Mouse (Mus musculus): ENCODE data around the gene Celf3. TPM values are rescaled to one million over a fixed set of nuclear protein-coding genes. Genes with fewer than 3 reads are reported as not detected.

Gene Celf3
- polyA plus RNA-seq, 1 experiment from 2014 or later: 0.80 TPM

DNA sequence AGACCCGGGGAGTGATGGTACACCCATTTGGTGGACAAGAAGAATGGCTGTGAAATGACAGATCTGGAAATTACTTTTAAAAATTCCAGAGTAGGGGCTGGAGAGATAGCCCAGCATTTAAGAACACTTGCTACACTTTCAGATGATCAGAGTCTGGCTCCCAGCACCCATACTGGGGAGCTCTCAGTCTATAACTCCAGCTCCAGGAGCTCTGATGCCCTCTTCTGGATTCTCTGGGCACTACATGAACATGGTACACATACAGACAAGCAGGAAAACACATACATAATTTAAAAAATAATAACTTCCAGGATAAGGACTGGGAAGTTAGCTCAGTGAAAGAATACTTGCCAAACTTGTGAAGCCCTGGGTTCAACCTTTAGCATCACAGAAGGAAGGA is 28.6 kb downstream of the Celf3 start:
- H3K27ac ChIP-seq (ENCODE audit: low read length): no peak overlapping the region
- H3K9ac ChIP-seq (replicated peaks; ENCODE audit: low read depth): no peak overlapping the region
- ATAC-seq (no peak), DNase-seq (ENCODE audit: low spot score) (no peak)
- H3K9me3 ChIP-seq (ENCODE audit: low read length): no peaks in the 10 kb centered on the region
- no peak overlapping the region for H3K4me2 ChIP-seq (replicated peaks; ENCODE audit: low read depth, low read length)
- no peaks in the 10 kb centered on the region; the same call in none of the 2 replicates for H3K36me3 ChIP-seq (ENCODE audit: insufficient read depth, low read length)
- TF ChIP-seq EP300 (IDR thresholded peaks at IDR 0.05) (no peak), CTCF (IDR thresholded peaks at IDR 0.05) (peak; percentile 47)
- no peaks in the 10 kb centered on the region for H3K4me1 ChIP-seq (ENCODE audit: insufficient read depth, low read depth, low read length)
- 96% methylated on average over 1 of the region's 1 CpGs for WGBS
- H3K27me3 ChIP-seq (replicated peaks; ENCODE audit: insufficient read depth, low read length): no peaks in the 10 kb centered on the region
- H3K4me3 ChIP-seq (ENCODE audit: low read depth, low read length): no peak overlapping the region

- Histone ChIP-seq H3K4me1 (ENCODE audit: insufficient read depth, low read depth, low read length) (no peaks in the 10 kb centered on the region), H3K36me3 (ENCODE audit: insufficient read depth, low read length) (peaks cover 10% of the 10 kb centered on the region; the same call in 1 of the 2 replicates), H3K27me3 (replicated peaks; ENCODE audit: insufficient read depth, low read length) (no peaks in the 10 kb centered on the region), H3K9ac (replicated peaks; ENCODE audit: low read depth) (no peak overlapping the region), H3K4me2 (replicated peaks; ENCODE audit: low read depth, low read length) (no peak overlapping the region), H3K4me3 (ENCODE audit: low read depth, low read length) (no peak overlapping the region), H3K27ac (ENCODE audit: low read length) (no peak overlapping the region), H3K9me3 (ENCODE audit: low read length) (no peaks in the 10 kb centered on the region)
- DNase-seq (ENCODE audit: low spot score) (no peak), ATAC-seq (no peak)
- 71% methylated on average over 2 of the region's 2 CpGs for WGBS
- TF ChIP-seq CTCF (IDR thresholded peaks at IDR 0.05) (no peak), EP300 (IDR thresholded peaks at IDR 0.05) (no peak)
These were observed 48.6 kb downstream of the Celf3 start for GRCm38 (mm10) chr3:94526731-94527130.

- Histone ChIP-seq H3K4me2 (replicated peaks; ENCODE audit: low read depth, low read length) (no peak overlapping the region), H3K4me1 (ENCODE audit: insufficient read depth, low read depth, low read length) (no peaks in the 10 kb centered on the region), H3K36me3 (ENCODE audit: insufficient read depth, low read length) (no peaks in the 10 kb centered on the region), H3K4me3 (ENCODE audit: low read depth, low read length) (no peak overlapping the region), H3K27me3 (replicated peaks; ENCODE audit: insufficient read depth, low read length) (no peaks in the 10 kb centered on the region), H3K27ac (ENCODE audit: low read length) (no peak overlapping the region), H3K9me3 (ENCODE audit: low read length) (no peaks in the 10 kb centered on the region), H3K9ac (replicated peaks; ENCODE audit: low read depth) (no peak overlapping the region)
- DNase-seq (ENCODE audit: low spot score) (peak; percentile 66), ATAC-seq (no peak)
- peak; percentile 74 for TF ChIP-seq CTCF (IDR thresholded peaks at IDR 0.05)
- no peak for TF ChIP-seq EP300 (IDR thresholded peaks at IDR 0.05)
These were observed 55.9 kb downstream of the Celf3 start for GRCm38 (mm10) chr3:94533968-94534367.

DNA sequence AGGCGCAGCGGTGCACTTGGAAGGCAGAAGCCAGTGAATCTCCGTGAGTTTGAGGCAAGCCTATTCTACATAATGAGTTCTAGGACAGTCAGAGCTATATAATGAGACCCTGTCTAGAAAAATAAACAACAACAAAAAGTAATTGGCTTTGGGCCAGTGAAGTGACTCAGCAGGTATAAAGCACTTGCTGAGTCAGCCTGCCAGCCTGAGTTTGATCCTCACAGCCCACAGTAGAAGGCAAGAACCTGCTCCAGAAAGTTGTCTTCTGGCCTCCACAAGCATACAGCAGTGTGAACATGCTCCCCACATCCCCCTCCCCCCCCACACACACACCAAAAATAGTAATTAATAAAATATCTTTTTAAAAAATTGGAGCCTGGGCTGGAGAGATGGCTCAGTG is 59.1 kb downstream of the Celf3 start:
- Histone ChIP-seq H3K4me1 (ENCODE audit: insufficient read depth, low read depth, low read length) (no peaks in the 10 kb centered on the region), H3K4me2 (replicated peaks; ENCODE audit: low read depth, low read length) (no peak overlapping the region), H3K27ac (ENCODE audit: low read length) (no peak overlapping the region), H3K27me3 (replicated peaks; ENCODE audit: insufficient read depth, low read length) (no peaks in the 10 kb centered on the region), H3K9me3 (ENCODE audit: low read length) (no peaks in the 10 kb centered on the region), H3K4me3 (ENCODE audit: low read depth, low read length) (no peak overlapping the region), H3K36me3 (ENCODE audit: insufficient read depth, low read length) (no peaks in the 10 kb centered on the region), H3K9ac (replicated peaks; ENCODE audit: low read depth) (no peak overlapping the region)
- ATAC-seq (no peak), DNase-seq (ENCODE audit: low spot score) (no peak)
- WGBS: 93% methylated on average over 3 of the region's 3 CpGs
- TF ChIP-seq CTCF (IDR thresholded peaks at IDR 0.05): no peak
- TF ChIP-seq EP300 (IDR thresholded peaks at IDR 0.05): no peak

Other genes starting within 250 kb of the Celf3 start
- gene Gm4778, start 214.3 kb upstream of the Celf3 start, polyA plus RNA-seq (2015; fragmentation: Nextera tagmentation; extraction: Ambion mirVana): not detected in 2 replicates
- 7.6 and 7.7 TPM in 2 replicates for gene Them4, start 168.2 kb upstream of the Celf3 start, polyA plus RNA-seq (2015; fragmentation: Nextera tagmentation; extraction: Ambion mirVana)
- gene Them5, start 136.2 kb upstream of the Celf3 start, polyA plus RNA-seq (2015; fragmentation: Nextera tagmentation; extraction: Ambion mirVana): 2.9 and 3.2 TPM in 2 replicates
- gene C2cd4d, start 115.9 kb upstream of the Celf3 start, polyA plus RNA-seq (2015; fragmentation: Nextera tagmentation; extraction: Ambion mirVana): 0.29 and 0.76 TPM in 2 replicates
- gene Rorc, start 105.5 kb upstream of the Celf3 start, polyA plus RNA-seq (2015; fragmentation: Nextera tagmentation; extraction: Ambion mirVana): 5.6 and 7.4 TPM in 2 replicates
- gene Lingo4, start 79.8 kb upstream of the Celf3 start, polyA plus RNA-seq (2015; fragmentation: Nextera tagmentation; extraction: Ambion mirVana): 0.26 and 0.42 TPM in 2 replicates
- gene Tdrkh, start 65.0 kb upstream of the Celf3 start, polyA plus RNA-seq (2015; fragmentation: Nextera tagmentation; extraction: Ambion mirVana): 2.1 and 4.7 TPM in 2 replicates
- gene Mrpl9, start 35.0 kb upstream of the Celf3 start, polyA plus RNA-seq (2015; fragmentation: Nextera tagmentation; extraction: Ambion mirVana): 39.2 and 39.7 TPM in 2 replicates
- 0.25 and 0.30 TPM in 2 replicates for gene Oaz3, start 34.4 kb upstream of the Celf3 start, polyA plus RNA-seq (2015; fragmentation: Nextera tagmentation; extraction: Ambion mirVana)
- gene Riiad1, start 2.0 kb downstream of the Celf3 start, polyA plus RNA-seq (2015; fragmentation: Nextera tagmentation; extraction: Ambion mirVana): 28.7 and 32.9 TPM in 2 replicates
- gene Snx27, start 104.4 kb downstream of the Celf3 start, polyA plus RNA-seq (2015; fragmentation: Nextera tagmentation; extraction: Ambion mirVana): 21.5 and 28.3 TPM in 2 replicates
- gene Gm10972, start 164.8 kb downstream of the Celf3 start, polyA plus RNA-seq (2015; fragmentation: Nextera tagmentation; extraction: Ambion mirVana): not detected in 2 replicates
- 16.9 and 19.5 TPM in 2 replicates for gene Tuft1, start 180.6 kb downstream of the Celf3 start, polyA plus RNA-seq (2015; fragmentation: Nextera tagmentation; extraction: Ambion mirVana)
- 7.8 and 8.5 TPM in 2 replicates for gene Selenbp2, start 215.3 kb downstream of the Celf3 start, polyA plus RNA-seq (2015; fragmentation: Nextera tagmentation; extraction: Ambion mirVana)